Mouse (Mus musculus) ES-Bruce4 (cell line): ENCODE results near the gene Dcaf6.

ENCODE experiments used
- CTCF ChIP-seq: IDR thresholded peaks from one replicate; pipeline ENCODE4 v1.8.1; 2011; ENCODE audit warnings: low read depth, low read length
- EP300 ChIP-seq: IDR thresholded peaks from 2 replicates; pipeline ENCODE4 v1.6.1; 2011; ENCODE audit warnings: low read depth, low read length; ENCODE audit not compliant: insufficient read depth

DNA sequence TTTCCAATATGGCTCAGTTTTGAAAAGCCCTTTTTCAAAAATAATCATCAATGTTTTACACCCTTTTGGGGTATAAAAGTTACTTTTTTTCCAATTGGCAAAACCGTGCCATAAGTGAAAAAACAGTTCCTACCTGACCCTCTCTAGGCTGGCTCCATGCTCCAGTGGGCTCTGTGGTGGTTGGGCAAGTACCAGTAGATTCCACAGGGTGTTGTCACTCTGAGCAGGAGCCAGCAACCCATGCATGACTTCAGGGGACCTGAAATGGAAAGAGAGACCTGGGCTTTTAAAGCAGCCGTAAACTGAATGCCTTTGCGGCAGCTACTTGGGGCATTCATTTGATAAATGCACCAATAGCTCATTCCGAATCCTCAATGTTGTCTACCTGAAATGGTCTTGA lies 89.3 kb downstream of the Dcaf6 start:
- TF ChIP-seq EP300 (no peak), CTCF (no peak)
